Mouse (Mus musculus) B cell, adult 67 days (primary cell): Measurements from ENCODE around the gene Vwa1. TPM values are rescaled to one million over a fixed set of nuclear protein-coding genes. Genes with fewer than 3 reads are reported as not detected.

Experiments
- total RNA-seq, 2 experiments: library from RNA; stranded (reverse); gene quantifications; 4 replicates each; pipeline ENCODE4 v1.2.4; 2023

The Vwa1 gene
- not detected for total RNA-seq

DNA sequence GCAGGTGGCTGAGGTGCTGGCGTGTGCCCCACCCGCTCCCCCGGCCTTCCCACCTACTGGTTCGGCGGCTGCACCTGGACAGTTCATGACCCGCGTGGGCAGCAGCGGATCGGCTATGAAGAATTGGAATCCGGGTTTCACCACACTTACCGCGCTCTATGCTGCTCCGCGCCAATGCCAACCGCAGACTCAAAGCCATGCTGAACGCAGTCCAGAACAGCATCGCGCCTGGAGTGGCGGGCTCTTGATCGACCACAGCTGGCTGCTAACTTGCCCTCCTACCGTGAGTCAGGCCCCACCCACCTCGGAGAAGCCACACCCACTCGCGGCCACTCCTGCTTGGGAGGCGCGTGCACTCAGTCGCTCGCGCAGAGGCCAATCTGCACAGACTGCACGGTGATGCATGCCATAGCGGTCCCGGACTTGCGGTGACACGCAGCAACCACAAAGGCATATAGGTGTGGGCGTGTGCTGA, at the start of gene Vwa1:
Gene Vwa1 (minus strand): TSS at position 419 of the 475 bp plus-strand sequence.

DNA sequence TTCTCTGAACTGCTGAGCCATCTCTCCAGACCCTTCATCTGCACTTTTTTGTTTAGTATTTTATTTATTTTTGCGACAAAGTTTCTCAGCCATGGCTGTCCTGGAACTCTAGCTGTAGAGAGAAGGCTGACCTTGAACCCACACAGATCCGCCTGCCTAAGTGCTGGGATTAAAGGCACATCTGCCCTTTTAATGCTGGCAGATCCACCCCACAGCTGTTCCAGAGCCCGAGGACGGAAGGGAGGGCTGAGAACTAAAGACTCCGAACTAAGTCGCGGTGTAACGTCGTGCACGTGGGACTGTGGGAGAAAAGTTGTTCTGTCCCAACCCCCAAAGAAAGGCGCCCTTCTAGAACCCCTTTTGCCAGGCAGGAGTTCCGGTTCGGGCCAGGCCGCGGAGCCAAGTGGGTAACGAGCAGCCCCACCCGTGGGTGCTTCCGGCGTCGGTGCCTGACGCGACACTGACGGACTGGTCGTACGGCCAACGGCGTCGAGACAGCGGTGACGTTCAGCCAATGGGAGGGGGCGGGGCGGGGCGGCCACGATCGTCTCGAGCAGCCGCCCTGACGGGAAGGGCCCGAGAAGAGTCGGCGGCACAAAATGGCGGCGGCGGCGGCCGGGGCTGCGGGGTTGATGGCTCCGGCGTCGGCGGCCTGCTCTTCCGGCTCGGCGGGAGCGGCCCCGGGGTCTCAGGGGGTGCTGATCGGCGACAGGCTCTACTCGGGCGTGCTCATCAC, 37.6 kb upstream of the Vwa1 start, which contains the start of gene Ccnl2:
Gene Ccnl2 (plus strand): TSS at position 561 of the 736 bp plus-strand sequence.

DNA sequence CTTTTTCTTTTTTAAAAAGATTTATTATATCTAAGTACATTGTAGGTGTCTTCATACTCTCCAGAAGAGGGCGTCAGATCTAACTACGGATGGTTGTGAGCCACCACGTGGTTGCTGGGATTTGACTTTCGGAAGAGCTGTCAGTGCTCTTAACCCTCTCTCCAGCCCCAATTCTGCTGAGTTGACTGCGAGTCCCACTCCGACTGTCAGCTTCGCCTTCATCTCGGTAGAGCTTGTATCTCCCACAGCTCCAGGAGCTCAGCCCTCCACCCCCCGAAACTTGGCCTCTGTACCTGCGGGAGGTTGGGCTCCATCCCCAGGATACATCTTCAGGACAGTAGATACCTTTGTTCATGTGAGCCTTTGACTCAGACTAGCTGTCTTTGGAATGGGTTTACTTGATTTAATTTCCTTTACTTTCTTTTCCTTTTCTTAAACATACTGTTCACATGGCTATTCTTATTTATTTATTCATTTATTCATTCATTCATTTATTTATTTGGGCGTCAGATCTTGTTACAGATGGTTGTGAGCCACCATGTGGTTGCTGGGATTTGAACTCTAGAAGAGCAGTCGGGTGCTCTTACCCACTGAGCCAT, 28.3 kb upstream of the Vwa1 start, which contains the start of gene Mrpl20:
Gene Mrpl20 (plus strand): TSS at position 138 of the 599 bp plus-strand sequence.

DNA sequence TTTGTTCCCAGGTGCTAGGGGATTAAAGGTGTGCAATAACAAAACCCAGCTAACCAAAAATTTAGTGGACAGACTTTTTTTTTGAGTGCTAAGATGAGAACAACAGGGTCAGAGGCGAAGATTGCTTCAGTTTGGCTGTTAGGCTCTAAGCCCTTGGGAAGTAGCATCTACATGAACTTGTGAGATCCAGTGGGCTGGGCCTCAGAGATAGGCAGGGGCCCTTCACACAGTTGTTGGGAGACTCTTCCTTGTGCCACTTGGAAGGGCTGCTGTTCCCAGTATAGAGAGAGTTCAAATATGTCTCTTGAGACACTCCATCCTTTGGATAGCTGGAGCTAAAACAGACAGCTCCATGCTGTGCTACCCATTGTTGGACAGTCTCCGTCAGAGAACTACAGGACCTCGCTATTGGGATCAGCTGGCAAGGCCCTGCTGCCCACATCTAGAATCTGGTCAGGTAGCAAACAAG, 15.6 kb upstream of the Vwa1 start, which contains the start of gene Ankrd65:
Gene Ankrd65 (plus strand): TSS at position 419 of the 469 bp plus-strand sequence.

DNA sequence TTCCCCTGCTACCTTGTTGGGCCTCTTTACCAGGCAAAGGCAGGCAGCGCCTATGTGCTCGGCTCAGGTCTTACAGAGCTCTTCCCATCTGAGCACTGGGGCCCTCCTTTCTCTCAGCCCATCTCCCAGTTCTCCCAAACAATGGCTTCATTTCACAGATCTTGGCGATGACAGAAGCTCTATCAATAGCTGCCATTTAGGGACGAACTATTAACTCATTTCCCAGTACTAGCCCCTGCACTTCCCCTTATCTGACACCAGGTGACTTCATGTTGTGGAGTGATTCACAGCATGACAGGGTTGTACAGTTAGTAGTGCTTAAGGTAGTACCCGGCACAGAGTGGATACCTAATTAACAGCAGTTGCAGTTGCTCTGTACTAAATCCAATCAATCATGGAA, 11.3 kb upstream of the Vwa1 start, which contains the start of gene Tmem88b:
Gene Tmem88b (minus strand): TSS at position 56 of the 400 bp plus-strand sequence.

DNA sequence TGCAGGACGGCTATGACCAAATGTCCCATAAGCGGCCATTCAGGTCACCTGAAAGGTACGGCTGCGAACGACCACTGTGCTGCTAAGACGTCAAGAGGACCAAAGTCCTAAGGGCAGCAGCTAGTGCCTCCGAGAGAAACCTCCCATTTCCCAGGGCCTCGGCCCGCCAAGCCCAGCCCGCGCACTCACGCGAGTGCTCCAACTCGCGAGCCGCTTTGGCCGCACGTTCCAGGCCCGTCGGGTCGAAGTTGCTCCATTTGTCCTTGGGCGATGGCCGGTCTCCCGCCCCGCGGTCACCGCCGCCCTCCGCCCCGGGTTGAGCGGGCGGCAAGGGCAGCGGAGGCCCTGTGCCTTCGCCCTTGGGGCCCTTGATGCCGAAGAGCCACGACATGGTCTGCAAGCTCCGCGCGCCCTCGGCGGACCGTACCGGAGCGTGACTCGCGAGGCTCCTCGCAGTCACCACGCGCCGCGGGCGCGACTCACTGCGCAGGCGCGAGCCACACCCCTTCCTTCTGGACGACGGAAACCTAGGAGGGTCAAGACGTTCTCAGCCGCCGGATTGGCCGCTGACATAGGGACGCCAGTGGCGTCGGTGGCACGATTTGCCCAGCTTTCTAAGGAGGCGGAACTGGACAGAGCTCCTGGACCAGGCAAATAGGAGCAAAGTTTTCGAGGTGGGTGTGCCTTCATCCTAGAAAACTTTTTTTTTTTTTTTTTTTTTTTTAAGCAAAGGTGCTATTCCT, 13.7 kb downstream of the Vwa1 start, which contains the start of gene Atad3a:
Gene Atad3a (minus strand): TSS at position 481 of the 743 bp plus-strand sequence.

DNA sequence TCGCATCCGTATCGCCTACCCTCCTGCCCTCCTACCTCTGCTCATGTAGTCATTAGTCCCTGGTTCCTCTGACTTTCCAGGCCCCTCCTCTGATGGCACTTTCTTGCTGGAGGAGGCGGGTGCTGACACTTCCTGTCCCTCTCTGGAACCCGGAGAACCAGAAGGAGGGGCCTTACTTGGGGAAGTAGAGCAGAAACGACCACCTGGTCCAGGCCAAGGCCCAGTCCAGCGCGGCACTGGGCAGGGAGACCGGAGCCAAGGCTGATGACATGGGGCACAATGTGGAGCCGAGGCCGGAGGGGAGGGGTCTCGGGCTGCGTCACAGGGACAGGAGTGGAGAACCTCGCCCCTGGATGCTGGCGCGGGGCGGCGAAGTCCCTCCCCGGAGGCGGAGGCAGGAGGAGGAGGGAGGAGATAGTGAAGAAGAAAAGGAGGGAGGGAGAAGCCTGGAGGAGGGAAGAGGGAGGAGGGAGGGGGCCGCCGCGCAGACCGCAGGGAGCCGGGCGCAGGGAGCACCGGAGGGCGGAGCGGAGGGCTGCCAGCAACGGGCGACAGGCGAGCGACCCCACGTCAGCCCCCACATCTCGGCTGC, 40.1 kb downstream of the Vwa1 start, which contains the start of gene Tmem240:
Gene Tmem240 (plus strand): TSS at position 451 of the 592 bp plus-strand sequence.

Other genes starting within 250 kb of the Vwa1 start
- gene Nadk, start 212.3 kb downstream of the Vwa1 start, total RNA-seq: 10 to 100 TPM; 50.7 to 51.2 TPM
- gene Slc35e2, start 173.3 kb downstream of the Vwa1 start, total RNA-seq: 10 to 100 TPM; 24.5 to 30.3 TPM
- 100 to 1,000 TPM; 142 to 147 TPM for gene Cdk11b, start 149.8 kb downstream of the Vwa1 start, total RNA-seq
- gene Gm10563, start 129.3 kb downstream of the Vwa1 start, total RNA-seq: not detected
- not detected for gene Mmp23, start 121.3 kb downstream of the Vwa1 start, total RNA-seq
- gene Mib2, start 105.5 kb downstream of the Vwa1 start, total RNA-seq: 10 to 100 TPM; 45.4 to 47.4 TPM
- gene Fndc10, start 80.4 kb downstream of the Vwa1 start, total RNA-seq: 1 to 10 TPM; 3.8 to 5.4 TPM
- gene Ssu72, start 69.9 kb downstream of the Vwa1 start, total RNA-seq: 10 to 100 TPM; 78.2 to 97.2 TPM
- under 1 TPM; 0.52 to 0.65 TPM for gene Tmem240, start 39.9 kb downstream of the Vwa1 start, total RNA-seq
- 10 to 100 TPM; 49.7 to 54.5 TPM for gene Atad3a, start 13.6 kb downstream of the Vwa1 start, total RNA-seq
- not detected for gene Tmem88b, start 11.2 kb upstream of the Vwa1 start, total RNA-seq
- gene Ankrd65, start 15.7 kb upstream of the Vwa1 start, total RNA-seq: not detected
- gene Mrpl20, start 28.2 kb upstream of the Vwa1 start, total RNA-seq: 10 to 100 TPM; 36.1 to 46.0 TPM
- gene Ccnl2, start 37.8 kb upstream of the Vwa1 start, total RNA-seq: 100 to 1,000 TPM; 234 to 257 TPM
- 10 to 100 TPM; 69.6 to 73.2 TPM for gene Aurkaip1, start 56.6 kb upstream of the Vwa1 start, total RNA-seq
- 10 to 100 TPM; 11.4 to 16.3 TPM for gene Mxra8, start 65.0 kb upstream of the Vwa1 start, total RNA-seq
- 10 to 100 TPM; 63.8 to 68.9 TPM for gene Dvl1, start 72.7 kb upstream of the Vwa1 start, total RNA-seq
- 1 to 10 TPM; 1.3 to 2.1 TPM for gene Tas1r3, start 88.7 kb upstream of the Vwa1 start, total RNA-seq
- gene Cptp, start 94.7 kb upstream of the Vwa1 start, total RNA-seq: 10 to 100 TPM; 13.3 to 18.2 TPM
- gene Ints11, start 94.8 kb upstream of the Vwa1 start, total RNA-seq: 10 to 100 TPM; 56.0 to 56.7 TPM
- gene Pusl1, start 117.1 kb upstream of the Vwa1 start, total RNA-seq: 10 to 100 TPM; 24.5 to 24.6 TPM
- 10 to 100 TPM; 68.7 to 74.2 TPM for gene Acap3, start 117.1 kb upstream of the Vwa1 start, total RNA-seq
- 100 to 1,000 TPM in 1 of 2 experiments, 10 to 100 TPM in 1; 98.5 to 126 TPM for gene Ube2j2, start 169.1 kb upstream of the Vwa1 start, total RNA-seq
- gene C1qtnf12, start 187.6 kb upstream of the Vwa1 start, total RNA-seq: 1 to 10 TPM; 3.7 to 3.9 TPM
- 1 to 10 TPM; 2.9 to 3.8 TPM for gene B3galt6, start 218.0 kb upstream of the Vwa1 start, total RNA-seq
- gene Sdf4, start 218.2 kb upstream of the Vwa1 start, total RNA-seq: 100 to 1,000 TPM; 124 to 134 TPM
- gene Tnfrsf4, start 239.1 kb upstream of the Vwa1 start, total RNA-seq: 10 to 100 TPM in 1 of 2 experiments, 1 to 10 TPM in 1; 3.7 to 11.2 TPM